Mouse (Mus musculus): Measurements from ENCODE around the gene Osbpl3.
"Not testable (repeated sequence)": the region's sequence is repeated elsewhere in the genome, so short reads cannot be mapped to it uniquely, and the experiment has no call there.

Gene Osbpl3

GRCm38 (mm10) chr6:50452220-50452619, 3.8 kb downstream of the Osbpl3 start:
- no peak for DNase-seq (ENCODE audit: low spot score)

- DNase-seq (ENCODE audit: low spot score): no peak
Observed at GRCm38 (mm10) chr6:50445616-50446015, 10.4 kb downstream of the Osbpl3 start.

- DNase-seq (ENCODE audit: low spot score): no peak
Observed at GRCm38 (mm10) chr6:50440966-50441862, 14.8 kb downstream of the Osbpl3 start.

GRCm38 (mm10) chr6:50440197-50440596, 15.8 kb downstream of the Osbpl3 start:
- no peak for DNase-seq (ENCODE audit: low spot score)

GRCm38 (mm10) chr6:50438900-50439299, 17.1 kb downstream of the Osbpl3 start:
- DNase-seq (ENCODE audit: low spot score): not testable (repeated sequence)

- no peak for DNase-seq (ENCODE audit: low spot score)
Observed at GRCm38 (mm10) chr6:50437815-50438214, 18.2 kb downstream of the Osbpl3 start.

- DNase-seq (ENCODE audit: low spot score): no peak
Observed at GRCm38 (mm10) chr6:50436661-50437060, 19.3 kb downstream of the Osbpl3 start.

DNA sequence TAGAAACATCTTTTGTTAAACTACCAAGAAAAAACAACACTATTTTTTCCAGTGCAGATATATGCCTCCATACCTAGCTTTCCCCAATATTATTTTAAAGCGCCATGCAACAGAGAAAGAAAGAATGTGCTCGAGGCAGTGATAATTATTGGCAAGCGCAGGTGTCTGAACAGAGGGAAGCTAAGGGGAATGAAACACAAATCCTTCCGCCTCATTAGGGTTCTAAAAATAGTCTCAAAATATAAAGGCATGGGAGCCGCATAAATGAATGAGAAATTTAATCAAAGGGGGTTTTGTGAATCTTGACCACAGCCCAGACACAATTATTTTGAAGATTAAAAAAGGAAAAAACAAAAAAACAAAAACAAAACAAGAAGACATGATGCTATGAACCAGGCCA, 23.5 kb downstream of the Osbpl3 start:
- DNase-seq (ENCODE audit: low spot score): no peak

- no peak for DNase-seq (ENCODE audit: low spot score)
Observed at GRCm38 (mm10) chr6:50429299-50429698, 26.7 kb downstream of the Osbpl3 start.

- no peak for DNase-seq (ENCODE audit: low spot score)
Observed at GRCm38 (mm10) chr6:50427051-50427732, 28.8 kb downstream of the Osbpl3 start.

GRCm38 (mm10) chr6:50426571-50426970, 29.4 kb downstream of the Osbpl3 start:
- no peak for DNase-seq (ENCODE audit: low spot score)

DNA sequence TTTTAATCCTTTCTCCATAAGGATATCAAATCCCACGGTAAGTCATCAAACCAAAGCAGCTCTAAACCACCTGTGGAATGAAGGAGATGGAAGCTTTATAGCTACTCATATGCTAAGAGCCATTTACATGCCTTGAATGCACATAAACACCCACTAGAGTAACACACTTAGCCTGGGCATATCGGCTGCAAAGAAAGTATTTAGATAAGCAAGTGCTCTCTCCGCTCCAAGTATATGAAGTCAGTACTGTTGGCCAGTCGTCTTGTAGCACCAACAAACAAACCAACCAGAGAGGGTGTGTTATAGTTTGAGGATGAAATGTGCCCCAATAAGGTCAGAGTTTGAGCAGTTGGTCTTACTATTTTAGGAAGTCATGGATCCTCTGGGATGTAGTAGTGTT, 31.7 kb downstream of the Osbpl3 start:
- DNase-seq (ENCODE audit: low spot score): no peak

DNA sequence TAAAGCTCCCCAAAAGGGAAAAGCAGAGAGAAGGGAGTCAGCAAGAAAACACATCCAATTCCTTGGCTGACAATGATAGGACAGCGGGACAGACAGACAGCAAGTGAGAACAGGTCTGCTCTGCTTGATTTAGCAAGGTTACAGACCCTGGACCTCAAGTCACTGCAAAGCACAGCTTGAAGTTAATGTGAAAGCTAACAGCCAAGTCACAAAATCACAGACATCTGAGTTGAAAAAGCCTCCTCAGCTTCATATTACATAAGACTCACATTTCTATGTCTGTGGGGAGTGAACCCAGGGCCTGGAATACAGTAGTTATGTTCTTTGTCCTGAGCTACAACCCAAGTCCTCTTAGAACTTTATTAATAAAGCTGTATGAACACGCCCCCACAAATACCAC, 35.6 kb downstream of the Osbpl3 start:
- DNase-seq (ENCODE audit: low spot score): no peak

DNA sequence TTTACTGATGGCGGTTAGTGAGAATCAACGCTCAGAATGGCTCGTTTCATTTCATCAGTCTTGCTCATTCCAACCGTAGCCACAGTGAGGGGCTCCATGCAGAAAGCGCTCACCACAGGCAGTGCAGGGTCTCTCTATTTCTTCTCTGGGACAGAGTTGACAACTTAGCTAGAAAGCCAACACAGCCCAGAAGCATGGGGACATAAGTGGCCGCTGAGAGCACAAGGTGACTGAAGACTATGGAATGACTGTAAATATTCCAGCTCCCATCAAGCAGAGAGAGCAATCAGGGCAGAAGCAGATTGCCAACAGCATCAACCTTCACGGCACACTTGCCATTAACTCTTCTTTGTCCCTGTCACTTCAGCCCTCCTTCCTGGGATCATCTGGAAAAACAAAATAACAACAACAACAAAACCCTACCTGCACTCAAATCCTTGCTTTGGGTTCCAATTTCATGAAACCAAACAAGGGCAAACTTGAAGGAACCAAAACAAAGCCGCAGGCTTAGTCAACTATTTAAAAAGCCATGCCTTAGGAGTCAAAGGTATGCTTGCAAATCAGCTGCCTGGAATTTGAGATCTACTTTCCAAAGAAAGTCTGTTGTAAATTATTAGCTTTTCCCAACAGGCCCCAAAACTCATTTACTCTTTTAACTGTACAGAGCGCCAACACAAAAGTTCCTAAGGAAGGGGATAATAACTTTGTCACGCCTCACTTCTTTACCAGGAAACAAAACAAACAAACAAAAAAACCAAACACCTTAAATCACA, 36.3 kb downstream of the Osbpl3 start:
- no peak for DNase-seq (ENCODE audit: low spot score)

DNA sequence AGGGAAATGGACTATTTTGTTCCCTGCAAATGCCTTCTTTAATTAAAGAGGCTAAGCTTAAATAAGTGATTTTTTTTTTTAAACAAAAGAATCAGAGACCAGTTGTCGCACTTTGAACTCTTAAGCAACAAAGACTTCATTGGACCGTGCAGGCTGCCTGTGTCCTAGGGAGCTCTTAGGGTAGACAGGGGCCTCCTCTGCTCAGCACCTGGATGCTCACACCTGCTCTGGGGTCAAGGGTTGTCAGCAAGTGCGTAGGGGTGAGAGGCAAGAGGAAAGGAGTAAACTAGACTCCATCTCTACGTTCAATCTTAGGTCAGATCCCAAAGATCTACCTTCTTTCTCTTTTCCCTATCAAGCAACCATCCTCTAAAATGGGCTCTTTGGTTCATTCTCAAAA, 37.0 kb downstream of the Osbpl3 start:
- DNase-seq (ENCODE audit: low spot score): no peak

GRCm38 (mm10) chr6:50416854-50417253, 39.1 kb downstream of the Osbpl3 start:
- peak; percentile 1 for DNase-seq (ENCODE audit: low spot score)

- DNase-seq (ENCODE audit: low spot score): no peak
Observed at GRCm38 (mm10) chr6:50415431-50415830, 40.6 kb downstream of the Osbpl3 start.

GRCm38 (mm10) chr6:50414547-50414946, 41.5 kb downstream of the Osbpl3 start:
- no peak for DNase-seq (ENCODE audit: low spot score)

- no peak for DNase-seq (ENCODE audit: low spot score)
Observed at GRCm38 (mm10) chr6:50413381-50413780, 42.6 kb downstream of the Osbpl3 start.

GRCm38 (mm10) chr6:50412174-50412573, 43.8 kb downstream of the Osbpl3 start:
- no peak for DNase-seq (ENCODE audit: low spot score)

- DNase-seq (ENCODE audit: low spot score): no peak
Observed at GRCm38 (mm10) chr6:50404698-50405097, 51.3 kb downstream of the Osbpl3 start.

- no peak for DNase-seq (ENCODE audit: low spot score)
Observed at GRCm38 (mm10) chr6:50403524-50403923, 52.5 kb downstream of the Osbpl3 start.

GRCm38 (mm10) chr6:50402872-50403271, 53.1 kb downstream of the Osbpl3 start:
- no peak for DNase-seq (ENCODE audit: low spot score)

Data from spleen, adult 12 weeks (tissue).